Mouse (Mus musculus): ENCODE data around the gene Pacrg. TPM values are rescaled to one million over a fixed set of nuclear protein-coding genes. Genes with fewer than 3 reads are reported as not detected.
A peak's percentile ranks its signal among the peaks of the same experiment; 100 is the strongest.

Gene Pacrg
- polyA plus RNA-seq (2015; fragmentation: Nextera tagmentation; extraction: Ambion mirVana), result 4.1 and 5.3 TPM in 2 replicates

DNA sequence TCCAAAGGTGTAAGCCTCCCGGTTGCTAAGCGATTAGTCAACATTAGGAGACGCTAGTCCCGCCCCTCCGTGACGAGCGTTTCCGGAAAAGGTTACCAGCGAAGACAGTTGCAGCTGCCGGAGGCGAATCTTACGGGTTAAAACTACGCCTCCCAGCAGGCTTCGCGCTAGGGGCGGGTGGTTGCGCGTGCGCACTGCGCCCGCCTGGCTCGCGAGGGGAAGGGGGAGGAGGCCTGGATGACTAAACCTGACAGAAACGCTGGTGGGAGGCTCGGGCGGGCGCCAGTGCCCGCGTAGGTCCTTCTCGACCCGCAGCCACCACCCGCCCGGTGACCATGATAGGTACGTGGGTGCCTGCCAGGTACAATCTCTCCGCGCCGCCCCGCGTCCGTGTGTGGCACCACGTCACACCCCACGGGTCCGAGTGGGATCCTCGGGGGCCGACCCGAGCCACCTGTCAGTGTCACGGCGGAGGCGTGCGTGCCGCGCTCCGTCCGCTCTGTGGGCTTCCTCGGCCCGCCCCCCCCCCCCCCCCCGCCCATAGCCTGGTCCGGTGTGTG, at the start of gene Pacrg, which contains the start of gene Prkn:
Gene Pacrg (minus strand): TSS at position 164 of the 560 bp plus-strand sequence.
Gene Prkn (plus strand): TSS at position 237 of the 560 bp plus-strand sequence.
- peaks cover 10% of the 10 kb centered on the region for H3K4me1 ChIP-seq
- H3K27ac ChIP-seq, result no peak within 1 kb of the TSS
- 0% methylated on average over 45 of the region's 58 CpGs for WGBS
- peak within 1 kb of the TSS; percentile 70 for H3K9ac ChIP-seq
- peak; percentile 97 for ATAC-seq
- peak within 1 kb of the TSS; percentile 62 for H3K4me3 ChIP-seq
- peak within 1 kb of the TSS; percentile 62 for H3K4me2 ChIP-seq
- H3K9me3 ChIP-seq (replicated peaks), result no peaks in the 10 kb centered on the region
- no peaks in the 10 kb centered on the region for H3K36me3 ChIP-seq (ENCODE audit: poor library complexity, severe bottlenecking)
- H3K27me3 ChIP-seq, result no peaks in the 10 kb centered on the region

DNA sequence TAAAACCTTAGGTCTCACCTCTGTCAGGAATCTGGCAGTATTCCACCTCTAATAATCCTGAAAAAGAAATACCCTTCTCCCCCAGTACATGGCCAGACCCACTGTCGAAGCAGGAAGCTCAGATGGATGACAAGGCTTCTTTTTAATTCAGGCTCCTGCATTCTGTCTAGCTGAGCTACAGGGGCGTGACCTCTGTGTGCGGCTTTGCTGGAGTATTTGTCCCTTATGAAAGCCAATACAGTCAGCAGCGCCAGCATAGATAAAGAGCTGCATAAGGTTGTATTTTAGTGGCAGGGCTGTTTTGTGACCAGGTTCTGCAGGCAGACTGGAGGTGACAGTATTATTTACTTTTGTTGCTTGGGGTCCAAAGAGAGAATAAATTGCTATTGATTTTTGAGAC, 47.8 kb upstream of the Pacrg start:
- H3K9me3 ChIP-seq (replicated peaks), result no peaks in the 10 kb centered on the region
- no peak overlapping the region for H3K4me3 ChIP-seq
- no peak overlapping the region for H3K9ac ChIP-seq
- H3K4me2 ChIP-seq, result no peak overlapping the region
- ATAC-seq, result no peak
- H3K27me3 ChIP-seq, result no peaks in the 10 kb centered on the region
- H3K27ac ChIP-seq, result no peak overlapping the region
- H3K36me3 ChIP-seq (ENCODE audit: poor library complexity, severe bottlenecking), result no peaks in the 10 kb centered on the region
- peaks cover 5% of the 10 kb centered on the region; the same call in 1 of the 2 replicates for H3K4me1 ChIP-seq
- 11% methylated on average over 4 of the region's 4 CpGs for WGBS

DNA sequence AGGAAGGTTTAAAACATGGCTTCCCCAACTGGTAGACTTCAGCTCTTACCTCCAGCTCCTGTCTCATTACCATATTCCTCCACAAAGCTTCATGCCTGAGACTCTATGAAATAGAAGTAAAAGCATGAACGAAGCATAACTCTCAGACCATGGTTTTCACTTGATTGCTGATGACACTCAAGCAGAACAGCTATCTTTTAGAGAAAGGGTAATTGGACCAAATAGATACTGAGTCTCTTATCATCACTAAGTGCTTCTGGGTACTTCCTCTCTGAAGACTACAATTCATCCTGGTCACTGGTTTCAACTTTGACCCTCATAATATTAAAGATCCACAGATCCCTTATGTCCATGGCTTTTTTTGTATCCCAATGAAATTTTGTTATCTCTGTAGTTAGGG, 42.1 kb upstream of the Pacrg start:
- whole genome bisulfite sequencing, result 94% methylated on average over 1 of the region's 1 CpGs
- no peak for ATAC-seq
- H3K9ac ChIP-seq, result no peak overlapping the region
- no peak overlapping the region for H3K27ac ChIP-seq
- H3K9me3 ChIP-seq (replicated peaks), result no peaks in the 10 kb centered on the region
- H3K4me2 ChIP-seq, result no peak overlapping the region
- no peaks in the 10 kb centered on the region for H3K4me1 ChIP-seq
- no peak overlapping the region for H3K4me3 ChIP-seq
- no peaks in the 10 kb centered on the region for H3K36me3 ChIP-seq (ENCODE audit: poor library complexity, severe bottlenecking)
- no peaks in the 10 kb centered on the region for H3K27me3 ChIP-seq

DNA sequence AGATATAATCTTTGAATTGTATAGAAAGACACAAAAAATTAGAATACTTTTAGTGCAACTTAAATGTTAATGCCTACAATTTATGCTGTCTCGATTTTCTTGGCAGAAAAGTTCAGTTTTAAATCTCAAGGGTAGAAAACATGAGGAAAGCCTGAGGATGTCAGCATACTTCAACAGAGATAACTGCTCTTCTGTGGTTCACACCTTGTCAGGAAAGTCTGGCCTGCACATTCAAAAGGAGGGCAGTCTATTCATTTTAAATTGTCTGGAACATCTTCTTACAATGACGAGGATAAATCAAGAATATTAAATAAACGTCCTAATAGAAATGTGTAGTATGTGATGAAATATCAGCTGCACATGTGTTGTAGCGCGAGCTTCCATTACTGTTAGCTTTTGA, 38.9 kb upstream of the Pacrg start:
- Histone ChIP-seq H3K36me3 (ENCODE audit: poor library complexity, severe bottlenecking) (no peaks in the 10 kb centered on the region), H3K9ac (no peak overlapping the region), H3K4me1 (no peaks in the 10 kb centered on the region), H3K4me2 (no peak overlapping the region), H3K27me3 (no peaks in the 10 kb centered on the region), H3K9me3 (replicated peaks) (no peaks in the 10 kb centered on the region), H3K4me3 (no peak overlapping the region), H3K27ac (no peak overlapping the region)
- ATAC-seq, result no peak
- 90% methylated on average over 5 of the region's 5 CpGs for WGBS

- Histone ChIP-seq H3K4me3 (no peak overlapping the region), H3K9ac (no peak overlapping the region), H3K4me1 (no peaks in the 10 kb centered on the region), H3K27ac (no peak overlapping the region), H3K36me3 (ENCODE audit: poor library complexity, severe bottlenecking) (no peaks in the 10 kb centered on the region), H3K9me3 (replicated peaks) (no peaks in the 10 kb centered on the region), H3K4me2 (no peak overlapping the region), H3K27me3 (no peaks in the 10 kb centered on the region)
- WGBS, result 93% methylated on average over 7 of the region's 7 CpGs
- no peak for ATAC-seq
Measured at GRCm38 (mm10) chr17:10874208-10875187, 34.4 kb upstream of the Pacrg start.

DNA sequence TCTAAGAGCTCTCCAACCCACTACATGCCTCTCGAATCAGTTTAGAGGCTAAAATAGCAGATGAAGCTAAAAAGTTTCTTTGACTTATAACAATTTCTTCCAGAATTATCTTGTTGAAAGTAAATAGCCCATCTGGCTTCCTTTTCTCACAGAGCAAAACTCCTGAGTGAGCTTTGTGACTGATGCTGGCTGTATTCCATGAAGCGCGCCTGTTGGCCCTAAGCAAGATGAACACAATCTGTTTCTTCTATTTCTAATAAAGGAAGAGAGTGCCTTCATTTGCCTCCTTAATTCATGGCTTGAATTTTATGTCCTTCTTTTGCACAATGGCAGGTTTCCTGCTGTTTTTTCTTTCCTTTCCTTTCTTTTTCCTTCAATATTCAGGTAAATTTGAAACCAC, 14.1 kb upstream of the Pacrg start:
- Histone ChIP-seq H3K27ac (no peak overlapping the region), H3K4me3 (no peak overlapping the region), H3K9ac (no peak overlapping the region), H3K27me3 (no peaks in the 10 kb centered on the region), H3K4me2 (no peak overlapping the region), H3K4me1 (0 out of 2 replicates have a peak, but pooled peaks cover 3% of the 10 kb centered on the region), H3K36me3 (ENCODE audit: poor library complexity, severe bottlenecking) (no peaks in the 10 kb centered on the region), H3K9me3 (replicated peaks) (no peaks in the 10 kb centered on the region)
- WGBS, result 64% methylated on average over 3 of the region's 3 CpGs
- no peak for ATAC-seq

- WGBS, result 2% methylated on average over 20 of the region's 20 CpGs
- peak; percentile 46 for ATAC-seq
- peaks cover 10% of the 10 kb centered on the region for H3K4me1 ChIP-seq
- H3K27ac ChIP-seq, result no peak overlapping the region
- H3K9ac ChIP-seq, result peak overlapping the region; percentile 70
- peak overlapping the region; percentile 62 for H3K4me3 ChIP-seq
- no peaks in the 10 kb centered on the region for H3K36me3 ChIP-seq (ENCODE audit: poor library complexity, severe bottlenecking)
- no peaks in the 10 kb centered on the region for H3K9me3 ChIP-seq (replicated peaks)
- peak overlapping the region; percentile 62 for H3K4me2 ChIP-seq
- H3K27me3 ChIP-seq, result no peaks in the 10 kb centered on the region
Measured at GRCm38 (mm10) chr17:10840731-10841201, 655 bp upstream of the Pacrg start.

DNA sequence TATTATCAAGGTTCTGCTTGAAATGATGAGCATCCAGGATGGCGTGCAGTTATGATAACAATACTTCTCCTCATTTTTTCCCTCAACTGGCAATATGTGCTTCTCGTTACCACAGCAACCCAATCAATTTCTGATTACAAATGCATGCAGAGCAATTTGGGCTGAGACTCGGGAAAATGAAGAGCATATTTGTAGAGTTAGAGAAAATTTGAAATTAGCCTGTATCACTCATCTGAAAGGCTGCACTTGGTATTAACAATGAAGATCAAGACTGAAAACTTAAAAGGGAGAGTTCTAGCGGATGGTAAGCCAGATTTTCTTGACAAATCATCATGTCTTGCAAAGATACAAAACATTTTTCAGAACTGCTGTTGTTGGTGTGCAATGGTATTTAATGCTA, 21.1 kb downstream of the Pacrg start:
- Histone ChIP-seq H3K9ac (no peak overlapping the region), H3K9me3 (replicated peaks) (no peaks in the 10 kb centered on the region), H3K27ac (no peak overlapping the region), H3K27me3 (no peaks in the 10 kb centered on the region), H3K4me1 (no peaks in the 10 kb centered on the region), H3K4me2 (no peak overlapping the region), H3K4me3 (no peak overlapping the region), H3K36me3 (ENCODE audit: poor library complexity, severe bottlenecking) (no peaks in the 10 kb centered on the region)
- ATAC-seq, result no peak
- WGBS, result 77% methylated on average over 4 of the region's 4 CpGs

- H3K36me3 ChIP-seq (ENCODE audit: poor library complexity, severe bottlenecking), result no peaks in the 10 kb centered on the region
- no peak for ATAC-seq
- H3K9ac ChIP-seq, result no peak overlapping the region
- no peaks in the 10 kb centered on the region for H3K27me3 ChIP-seq
- H3K4me1 ChIP-seq, result peaks cover 8% of the 10 kb centered on the region
- H3K4me2 ChIP-seq, result no peak overlapping the region
- no peak overlapping the region for H3K4me3 ChIP-seq
- H3K27ac ChIP-seq, result no peak overlapping the region
- no peaks in the 10 kb centered on the region for H3K9me3 ChIP-seq (replicated peaks)
- WGBS, result 83% methylated on average over 2 of the region's 2 CpGs
Measured at GRCm38 (mm10) chr17:10808571-10808970, 31.5 kb downstream of the Pacrg start.

GRCm38 (mm10) chr17:10807261-10807998, 32.7 kb downstream of the Pacrg start:
- Histone ChIP-seq H3K27ac (no peak overlapping the region), H3K9ac (no peak overlapping the region), H3K27me3 (no peaks in the 10 kb centered on the region), H3K36me3 (ENCODE audit: poor library complexity, severe bottlenecking) (no peaks in the 10 kb centered on the region), H3K4me3 (no peak overlapping the region), H3K9me3 (replicated peaks) (no peaks in the 10 kb centered on the region), H3K4me2 (no peak overlapping the region), H3K4me1 (peaks cover 8% of the 10 kb centered on the region)
- peak; percentile 51; the same call in 1 of the 2 replicates for ATAC-seq
- 62% methylated on average over 13 of the region's 13 CpGs for WGBS

GRCm38 (mm10) chr17:10806692-10807091, 33.4 kb downstream of the Pacrg start:
- ATAC-seq, result no peak
- no peak overlapping the region for H3K4me2 ChIP-seq
- 84% methylated on average over 4 of the region's 4 CpGs for WGBS
- no peaks in the 10 kb centered on the region for H3K9me3 ChIP-seq (replicated peaks)
- H3K27ac ChIP-seq, result no peak overlapping the region
- no peaks in the 10 kb centered on the region for H3K27me3 ChIP-seq
- H3K4me3 ChIP-seq, result no peak overlapping the region
- H3K36me3 ChIP-seq (ENCODE audit: poor library complexity, severe bottlenecking), result no peaks in the 10 kb centered on the region
- peaks cover 8% of the 10 kb centered on the region for H3K4me1 ChIP-seq
- no peak overlapping the region for H3K9ac ChIP-seq

DNA sequence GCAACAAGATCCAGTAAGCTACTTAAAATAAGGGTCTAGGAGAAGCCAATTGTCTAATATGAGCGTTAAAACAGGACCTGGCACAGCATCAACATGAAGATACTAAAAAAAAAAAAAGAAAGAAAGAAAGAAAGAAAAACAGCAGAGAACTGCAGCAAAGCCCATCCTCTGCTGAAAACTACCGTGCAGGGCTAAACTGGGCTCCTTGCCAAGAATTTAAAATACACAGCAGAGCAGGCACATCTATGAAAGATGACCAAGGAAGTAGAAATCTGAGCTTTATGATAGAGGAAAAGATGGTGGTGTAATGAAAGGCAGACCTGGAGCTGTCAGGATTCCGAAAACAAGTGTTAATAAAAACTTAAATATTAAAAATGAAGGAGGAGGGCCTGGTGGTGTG, 48.5 kb downstream of the Pacrg start:
- WGBS, result 42% methylated on average over 3 of the region's 3 CpGs
- Histone ChIP-seq H3K9me3 (replicated peaks) (no peaks in the 10 kb centered on the region), H3K9ac (peak overlapping the region; percentile 21; the same call in 1 of the 2 replicates), H3K4me2 (no peak overlapping the region), H3K4me1 (peaks cover 13% of the 10 kb centered on the region), H3K4me3 (no peak overlapping the region), H3K36me3 (ENCODE audit: poor library complexity, severe bottlenecking) (no peaks in the 10 kb centered on the region), H3K27ac (no peak overlapping the region), H3K27me3 (no peaks in the 10 kb centered on the region)
- ATAC-seq, result no peak

All from forebrain, embryonic 13.5 days (tissue).